Mouse (Mus musculus): Measurements from ENCODE around the gene Dnaaf5.

Gene Dnaaf5

GRCm38 (mm10) chr5:139229716-139230115 lies 79.7 kb downstream of the Dnaaf5 start:
- DNase-seq (ENCODE audit: low spot score): no peak

- DNase-seq (ENCODE audit: low spot score): no peak
Observed at GRCm38 (mm10) chr5:139232083-139232482, 82.1 kb downstream of the Dnaaf5 start.

- no peak for DNase-seq (ENCODE audit: low spot score)
Observed at GRCm38 (mm10) chr5:139234423-139234822, 84.4 kb downstream of the Dnaaf5 start.

Data from ovary, postnatal 14 days (tissue).